Mouse (Mus musculus) cerebellum, postnatal 36 days (tissue): ENCODE data around the gene Rab5c.

Experiments used
- DNase-seq, 2 experiments: peaks; one replicate each; pipeline ENCODE4 v3.0.0; 2021 to 2022; ENCODE audit warnings: mixed read lengths in 2 of 2

Rab5c gene

GRCm38 (mm10) chr11:100719312-100719711 lies 18.7 kb downstream of the Rab5c start:
- DNase-seq: no peak

DNA sequence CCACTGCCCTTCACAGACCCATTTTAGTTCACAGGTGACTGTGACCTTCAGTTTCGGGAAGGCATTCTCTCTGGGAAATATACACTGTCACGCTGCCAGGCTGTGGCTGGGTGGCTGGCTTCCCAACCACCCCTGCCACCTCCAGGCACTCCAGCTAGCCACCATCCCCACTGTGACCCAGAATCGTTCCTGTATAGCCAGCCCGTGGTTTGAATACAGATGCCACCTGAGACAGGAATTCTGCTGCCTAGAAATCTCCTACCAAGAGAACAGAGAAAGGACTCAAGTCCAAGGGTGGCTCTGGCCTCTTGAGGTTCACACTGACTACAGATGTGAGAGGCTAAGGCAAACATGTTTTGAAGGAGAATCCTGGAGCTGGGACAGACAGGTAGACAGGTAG lies 19.1 kb downstream of the Rab5c start:
- no peak for DNase-seq

- no peak for DNase-seq
These were observed 19.6 kb downstream of the Rab5c start for GRCm38 (mm10) chr11:100718462-100718861.

DNA sequence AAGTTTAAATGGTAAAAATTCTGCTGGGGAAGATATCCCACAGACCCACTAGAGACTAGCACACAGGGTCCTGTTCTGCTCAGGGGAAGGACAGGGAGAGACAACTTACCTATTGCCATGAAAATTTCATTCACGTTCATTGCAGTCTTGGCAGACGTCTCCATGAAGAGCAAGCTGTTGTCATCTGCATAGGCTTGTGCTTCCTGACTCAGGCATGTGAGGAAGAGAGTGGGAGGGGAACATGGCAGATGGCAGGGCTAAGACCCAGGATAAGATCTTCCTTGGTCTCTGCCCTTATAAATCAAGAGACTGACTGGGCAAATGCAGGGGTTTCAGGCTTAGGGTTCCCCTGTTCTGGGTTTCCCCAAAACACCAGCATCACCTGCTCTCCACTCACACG lies 21.4 kb downstream of the Rab5c start:
- DNase-seq: no peak

GRCm38 (mm10) chr11:100714948-100715347 lies 23.1 kb downstream of the Rab5c start:
- no peak for DNase-seq

- peak; percentile 82 to 86 for DNase-seq
These were observed 23.5 kb downstream of the Rab5c start for GRCm38 (mm10) chr11:100714534-100714915.

DNA sequence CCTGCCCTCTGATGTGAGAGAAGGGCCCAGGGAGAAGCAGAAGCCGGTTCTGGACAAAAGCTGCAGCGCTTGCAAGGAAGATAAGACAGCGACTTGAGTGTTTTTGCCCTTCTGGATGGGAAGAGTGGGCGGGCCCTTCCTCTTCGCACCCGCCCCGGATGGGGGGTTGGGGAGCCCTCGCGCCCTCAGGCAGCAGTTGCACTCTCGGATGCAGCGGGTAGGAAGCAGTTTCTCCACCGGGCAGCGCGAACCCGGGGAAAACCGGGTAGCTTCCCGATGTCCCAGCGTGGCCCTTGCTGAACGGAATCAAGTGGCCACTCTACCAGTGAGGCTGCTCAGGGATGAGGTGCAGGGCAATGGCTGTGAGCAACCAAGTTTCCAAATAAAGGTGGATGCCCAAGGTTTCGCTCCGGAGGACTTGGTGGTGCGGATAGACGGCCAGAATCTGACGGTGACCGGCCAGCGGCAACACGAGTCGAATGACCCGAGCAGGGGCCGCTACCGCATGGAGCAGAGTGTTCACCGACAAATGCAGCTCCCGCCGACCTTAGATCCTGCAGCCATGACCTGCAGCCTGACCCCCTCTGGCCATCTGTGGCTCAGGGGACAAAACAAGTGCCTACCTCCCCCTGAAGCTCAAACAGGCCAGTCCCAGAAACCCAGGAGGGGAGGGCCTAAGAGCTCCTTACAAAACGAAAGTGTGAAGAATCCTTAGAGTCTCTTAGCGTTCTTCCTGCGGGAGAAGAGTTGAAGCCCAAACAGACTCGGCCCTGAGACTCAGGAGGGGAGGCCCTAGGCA lies 24.1 kb downstream of the Rab5c start, which contains the start of gene Hspb9:
Gene Hspb9 (plus strand): TSS at position 116 of the 799 bp plus-strand sequence.
- DNase-seq: no peak

- DNase-seq: no peak
These were observed 24.8 kb downstream of the Rab5c start for GRCm38 (mm10) chr11:100713174-100713573.

DNA sequence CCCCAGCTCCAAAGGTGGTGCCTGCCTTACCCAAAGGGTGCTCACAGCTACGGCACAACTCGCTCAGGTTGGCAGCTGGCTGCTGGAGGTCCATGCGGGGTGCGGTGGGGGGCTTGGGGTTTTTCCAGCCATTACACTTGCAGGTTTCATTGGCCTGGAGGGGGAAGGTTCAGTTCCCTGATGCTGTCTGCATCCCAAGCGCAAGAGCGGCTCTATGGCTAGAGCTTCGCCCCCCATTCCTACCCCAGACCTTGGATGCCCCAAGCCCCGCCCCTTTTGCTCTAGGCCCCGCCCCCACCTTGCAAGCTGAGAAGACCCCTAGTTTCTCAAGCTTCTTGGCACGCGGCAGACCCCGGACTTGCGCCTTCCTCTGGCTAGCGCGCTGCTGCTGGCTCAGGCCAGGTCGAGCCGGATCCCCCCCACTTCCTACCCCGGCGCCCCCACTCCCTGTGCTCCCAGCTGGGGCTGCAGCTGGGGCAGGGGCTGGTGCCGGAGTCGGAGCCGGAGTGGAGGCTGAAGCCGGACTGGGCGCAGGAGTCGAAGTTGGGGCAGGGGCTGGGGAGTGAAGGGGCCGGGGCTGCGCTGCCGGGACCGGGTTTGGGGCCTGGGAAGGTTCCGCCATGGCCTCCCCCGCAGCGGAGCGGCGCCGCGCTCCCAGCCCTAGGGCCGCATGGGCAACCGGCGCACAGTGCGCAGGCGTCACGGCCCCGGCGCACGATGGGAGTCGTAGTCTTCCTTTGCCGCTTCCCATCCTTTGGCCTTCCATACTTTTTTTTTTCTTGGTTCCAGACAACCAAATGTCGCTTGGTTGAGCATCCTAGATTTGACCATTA lies 26.0 kb downstream of the Rab5c start, which contains the start of gene Kat2a:
Gene Kat2a (minus strand): TSS at position 683 of the 833 bp plus-strand sequence.
- peak; percentile 86 to 89 for DNase-seq

DNA sequence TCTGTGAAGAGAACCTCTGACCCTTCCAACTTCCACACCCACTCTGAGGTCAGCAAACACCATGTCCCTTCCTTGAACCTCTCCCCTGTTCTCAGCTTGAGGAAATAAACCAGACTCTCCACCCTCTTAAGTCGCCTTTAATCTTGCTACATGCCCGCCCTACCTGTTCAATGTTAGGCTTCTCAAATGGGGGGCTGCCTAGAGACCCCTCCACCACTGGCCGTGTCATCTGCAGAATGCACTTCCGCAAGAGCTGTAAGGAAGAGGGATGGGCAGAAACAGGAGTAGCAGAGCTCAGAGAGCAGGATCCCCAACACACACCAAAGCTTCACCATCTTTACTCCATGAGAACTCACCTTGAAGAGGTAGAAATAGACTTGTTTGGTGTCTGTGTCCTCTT lies 27.0 kb downstream of the Rab5c start:
- no peak for DNase-seq

DNA sequence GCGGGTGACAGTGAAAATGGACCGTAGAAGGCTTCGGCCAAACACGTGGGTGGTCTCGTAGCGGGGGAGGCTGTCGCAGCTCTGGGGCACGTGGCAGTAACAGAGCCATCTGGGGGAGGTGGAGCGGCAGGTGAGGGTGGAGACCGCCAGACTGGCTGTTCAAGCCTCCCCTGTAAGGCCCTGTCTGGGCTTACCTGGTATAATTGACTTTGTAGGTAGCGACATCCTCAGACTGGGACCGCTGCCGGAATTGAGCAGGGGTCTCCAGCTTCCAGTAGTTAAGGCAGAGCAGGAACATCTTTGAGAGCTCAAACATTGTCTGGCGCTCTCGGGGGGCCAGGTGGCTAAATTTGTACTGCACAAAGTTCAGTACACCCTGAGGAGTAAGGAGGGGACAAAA lies 27.5 kb downstream of the Rab5c start:
- DNase-seq: no peak

- no peak for DNase-seq
These were observed 28.7 kb downstream of the Rab5c start for GRCm38 (mm10) chr11:100709201-100709810.

DNA sequence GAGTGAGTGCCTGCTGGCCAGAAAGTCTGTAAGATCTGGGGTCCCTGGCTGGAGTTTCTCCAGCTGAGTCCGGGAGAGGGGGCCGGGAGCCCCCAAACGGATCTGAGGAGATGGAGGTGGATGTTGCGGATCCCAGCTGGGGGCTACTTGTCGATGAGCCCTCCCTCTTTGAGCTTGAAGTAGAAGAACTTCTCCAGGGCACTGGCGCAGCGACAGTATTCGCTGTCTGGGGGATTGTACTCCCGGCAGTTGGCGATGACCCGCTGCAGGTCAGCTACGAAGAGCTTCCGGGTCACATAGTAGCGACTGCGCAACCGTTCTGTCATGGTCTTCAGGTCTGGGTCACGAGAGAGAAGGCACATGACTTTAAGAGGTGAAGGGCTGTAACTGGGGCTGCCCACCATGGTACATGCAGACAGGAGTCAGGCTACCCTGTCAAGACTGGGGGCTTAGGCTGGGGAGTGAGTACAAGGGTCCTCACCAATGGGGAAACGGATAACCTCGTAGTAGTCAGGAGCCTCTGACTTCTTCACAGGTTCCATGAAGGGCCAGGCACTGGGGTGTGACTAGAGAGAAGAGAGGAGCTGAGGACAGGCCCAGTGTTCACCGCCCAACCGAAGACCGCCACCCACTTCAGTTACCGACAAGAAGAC lies 32.8 kb downstream of the Rab5c start:
- DNase-seq: no peak

- DNase-seq: no peak
These were observed 34.0 kb downstream of the Rab5c start, which contains the start of gene Dhx58 for GRCm38 (mm10) chr11:100703851-100704531. Dhx58 (minus strand) TSS chr11:100704271.

- DNase-seq: no peak
These were observed 34.6 kb downstream of the Rab5c start for GRCm38 (mm10) chr11:100703366-100703765.

GRCm38 (mm10) chr11:100702906-100703305 lies 35.1 kb downstream of the Rab5c start:
- no peak for DNase-seq

DNA sequence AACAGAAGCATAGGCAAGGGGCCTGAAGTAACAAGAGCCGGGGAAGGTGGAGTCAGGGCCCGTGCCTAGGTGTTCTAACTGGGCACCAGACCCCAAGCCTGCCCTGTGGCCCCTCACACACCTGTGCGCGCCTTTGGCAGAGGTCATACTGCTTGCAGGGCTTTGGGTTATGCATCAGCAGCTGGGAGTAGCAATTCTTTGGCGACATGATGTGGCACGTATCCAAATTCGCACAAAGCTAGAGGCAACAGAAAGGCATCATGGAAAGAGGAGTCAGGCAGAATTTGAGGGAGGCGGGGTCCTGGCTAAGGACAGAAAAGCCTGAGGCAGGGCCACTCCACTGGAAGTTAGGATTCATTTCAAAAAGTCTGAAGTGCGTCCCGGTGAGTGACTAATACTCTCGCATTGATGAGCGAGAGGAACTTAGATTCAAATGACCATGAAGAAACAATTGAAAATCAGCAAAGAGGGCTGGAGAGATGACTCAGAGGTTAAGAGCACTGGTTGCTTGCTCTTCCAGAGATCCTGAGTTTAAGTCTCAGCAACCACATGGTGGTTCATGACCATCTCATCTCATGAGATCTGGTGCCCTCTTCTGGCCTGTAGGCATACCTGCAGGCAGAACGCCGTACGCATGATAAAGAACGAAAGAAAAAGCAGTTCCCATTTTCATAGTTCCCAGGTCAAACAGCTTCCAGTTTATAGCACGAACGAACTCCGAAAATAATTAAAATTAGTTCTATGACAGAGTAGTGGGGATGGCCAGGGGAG lies 35.7 kb downstream of the Rab5c start:
- DNase-seq: peak; percentile 56 to 59

DNA sequence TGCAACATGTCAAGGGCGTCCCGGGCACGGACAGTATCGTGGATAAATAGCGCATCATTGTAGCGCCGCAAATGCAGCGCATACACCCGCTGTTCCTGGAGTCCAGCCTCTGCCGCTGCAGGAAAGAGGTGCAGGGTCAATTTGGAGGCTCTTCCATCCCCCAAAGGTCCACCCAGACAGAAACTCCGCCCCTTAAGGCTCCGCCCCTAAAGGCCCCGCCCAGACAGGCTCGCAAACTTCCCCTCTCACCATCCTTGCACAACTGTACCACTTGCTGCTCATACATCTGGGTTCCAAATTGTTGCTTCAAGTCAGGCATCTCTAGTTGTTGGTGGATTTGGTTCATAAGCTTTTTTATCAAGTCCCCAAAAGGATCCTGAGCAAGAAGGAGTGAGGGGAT lies 36.7 kb downstream of the Rab5c start:
- no peak for DNase-seq

- DNase-seq: no peak
These were observed 37.3 kb downstream of the Rab5c start for GRCm38 (mm10) chr11:100700710-100701109.

- DNase-seq: no peak
These were observed 40.1 kb downstream of the Rab5c start for GRCm38 (mm10) chr11:100697921-100698320.

GRCm38 (mm10) chr11:100694926-100695325 lies 43.1 kb downstream of the Rab5c start:
- peak; percentile 80 to 81 for DNase-seq
